9 mouse cellular contexts compared by ENCODE assay signal in the genomic region with DNA sequence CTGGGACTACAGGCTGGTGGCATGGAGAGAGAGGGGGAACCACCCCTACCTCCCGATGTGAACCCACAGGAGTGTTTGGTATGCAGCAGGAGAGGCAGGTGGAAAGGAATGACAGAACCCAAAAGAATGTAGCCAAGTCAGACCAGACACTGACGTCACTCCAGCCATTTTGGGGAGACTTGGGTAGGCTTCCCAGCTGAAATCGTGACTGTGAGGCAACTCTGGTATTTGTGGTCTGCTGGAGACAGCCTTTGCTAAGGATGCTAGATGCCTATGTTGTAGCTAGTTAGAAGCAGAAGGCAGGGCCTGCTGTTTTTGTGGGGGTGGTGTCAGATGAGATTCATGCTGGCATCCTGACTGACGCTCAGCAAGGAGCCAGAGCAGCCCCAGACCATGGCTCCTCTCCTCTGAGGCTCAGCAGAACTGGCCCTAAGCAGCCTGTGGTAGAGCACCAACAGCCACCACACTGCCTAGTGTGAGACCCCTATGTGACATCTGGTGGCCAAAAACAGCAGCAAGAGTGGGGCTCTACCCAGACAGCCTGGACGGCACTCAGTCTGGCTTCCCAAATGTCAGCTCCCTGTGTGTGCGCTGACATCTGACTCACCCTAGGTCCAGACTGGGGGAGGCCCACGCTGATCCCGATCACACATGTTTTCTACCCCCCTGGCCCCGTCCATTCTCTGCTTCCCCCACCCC. TPM values are rescaled to one million over a fixed set of nuclear protein-coding genes. Genes with fewer than 3 reads are reported as not detected.
DNase-seq lines count a peak whose midpoint lies in the region; ATAC-seq and TF ChIP-seq lines count a peak whose summit lies in the region.
"Had no signal": no experiment of that assay in that cellular context is flagged by ENCODE, and none has a peak within 500 bp of the region (broad histone marks: within the 10 kb centered on the region; RNA-seq: fewer than 3 reads in every experiment).

No protein-coding gene starts in this region.

- H3K4me3 ChIP-seq in lung, embryonic 14.5 days (ENCODE audit: low read depth, low read length): no peak overlapping the region
- no peak overlapping the region for H3K4me3 ChIP-seq in forebrain, embryonic 13.5 days
- no peak overlapping the region for H3K4me3 ChIP-seq in limb, embryonic 11.5 days (ENCODE audit: low read depth, low read length)
- H3K4me3 ChIP-seq: midbrain, embryonic 12.5 days had no signal

- H3K36me3 ChIP-seq in lung, embryonic 14.5 days (ENCODE audit: insufficient read depth): peaks cover 9% of the 10 kb centered on the region; the same call in 1 of the 2 replicates
- no peaks in the 10 kb centered on the region for H3K36me3 ChIP-seq in forebrain, embryonic 13.5 days (ENCODE audit: poor library complexity, severe bottlenecking)
- no peaks in the 10 kb centered on the region; the same call in 1 of the 2 replicates for H3K36me3 ChIP-seq in limb, embryonic 11.5 days (ENCODE audit: control insufficient read depth, insufficient read depth, low read length)
- H3K36me3 ChIP-seq: midbrain, embryonic 12.5 days had no signal

- ATAC-seq in lung, embryonic 14.5 days (ENCODE audit: insufficient read depth): peak; percentile 7; the same call in 1 of the 2 replicates
- ATAC-seq in forebrain, embryonic 13.5 days: 0 out of 2 replicates have a peak, but pooled peaks have one; percentile 9
- 0 out of 2 replicates have a peak, but pooled peaks have one; percentile 5 for ATAC-seq in limb, embryonic 11.5 days (ENCODE audit: insufficient number of reproducible peaks, low FRiP score, low TSS enrichment, low read depth)
- ATAC-seq in inflammation-experienced regulatory T-cells, adult 6 months: no peak

- H3K4me2 ChIP-seq in lung, embryonic 14.5 days: no peak overlapping the region
- H3K4me2 ChIP-seq in forebrain, embryonic 13.5 days: no peak overlapping the region
- no peak overlapping the region for H3K4me2 ChIP-seq in limb, embryonic 11.5 days (ENCODE audit: low read depth, severe bottlenecking)
- H3K4me2 ChIP-seq: midbrain, embryonic 12.5 days had no signal

- TF ChIP-seq CTCF in lung, embryonic 14.5 days (IDR thresholded peaks at IDR 0.05; ENCODE audit: low read depth): peak; percentile 67

- no peaks in the 10 kb centered on the region for H3K27me3 ChIP-seq in lung, embryonic 14.5 days (ENCODE audit: insufficient read depth, low read length)
- no peaks in the 10 kb centered on the region for H3K27me3 ChIP-seq in forebrain, embryonic 13.5 days
- H3K27me3 ChIP-seq in limb, embryonic 11.5 days (ENCODE audit: control insufficient read depth, insufficient read depth, low read length): no peaks in the 10 kb centered on the region

- peak overlapping the region; percentile 30; the same call in 1 of the 2 replicates for H3K27ac ChIP-seq in lung, embryonic 14.5 days (ENCODE audit: low read depth)
- peak overlapping the region; percentile 35; the same call in 1 of the 2 replicates for H3K27ac ChIP-seq in forebrain, embryonic 13.5 days
- H3K27ac ChIP-seq in limb, embryonic 11.5 days (replicated peaks; ENCODE audit: low read depth, low read length): 0 out of 2 replicates have a peak overlapping the region, but pooled peaks have one; percentile 10
- H3K27ac ChIP-seq: midbrain, embryonic 12.5 days had no signal

- 34% methylated on average over 9 of the region's 9 CpGs for WGBS in lung, embryonic 14.5 days
- WGBS in forebrain, embryonic 13.5 days: 56% methylated on average over 9 of the region's 9 CpGs
- WGBS in limb, embryonic 11.5 days: 36% methylated on average over 9 of the region's 9 CpGs

- H3K9ac ChIP-seq in lung, embryonic 14.5 days: no peak overlapping the region
- H3K9ac ChIP-seq in forebrain, embryonic 13.5 days: no peak overlapping the region
- H3K9ac ChIP-seq in limb, embryonic 11.5 days (ENCODE audit: low read length): no peak overlapping the region
- H3K9ac ChIP-seq: midbrain, embryonic 12.5 days had no signal

- peak; percentile 56 for DNase-seq in embryo, embryonic 10 days (ENCODE audit: low spot score)
- no peak for DNase-seq in embryo, embryonic 9.5 days (ENCODE audit: extremely low spot score)
- peak; percentile 68 for DNase-seq in lung, embryonic 14.5 days
- DNase-seq in lung, postnatal 25 days (ENCODE audit: low spot score): no peak
- DNase-seq in limb, embryonic 11.5 days (ENCODE audit: low spot score): peak; percentile 57
- DNase-seq in urinary bladder, postnatal 14 days (ENCODE audit: low spot score): no peak

- H3K4me1 ChIP-seq in lung, embryonic 14.5 days (ENCODE audit: insufficient read depth): peaks cover 30% of the 10 kb centered on the region
- peaks cover 61% of the 10 kb centered on the region for H3K4me1 ChIP-seq in forebrain, embryonic 13.5 days
- peaks cover 56% of the 10 kb centered on the region for H3K4me1 ChIP-seq in limb, embryonic 11.5 days (ENCODE audit: control insufficient read depth, insufficient read depth, low read length)

- no peaks in the 10 kb centered on the region for H3K9me3 ChIP-seq in lung, embryonic 14.5 days (ENCODE audit: low read depth, low read length)
- no peaks in the 10 kb centered on the region for H3K9me3 ChIP-seq in forebrain, embryonic 13.5 days (replicated peaks)
- no peaks in the 10 kb centered on the region for H3K9me3 ChIP-seq in limb, embryonic 11.5 days (ENCODE audit: control insufficient read depth, low read length)
- H3K9me3 ChIP-seq: midbrain, embryonic 12.5 days had no signal

RNA-seq across cellular contexts. Expression of gene BC034090, which starts 29.0 kb away (rescaled TPM):
- polyA plus RNA-seq in lung, embryonic 14.5 days (2014; fragmentation: Nextera tagmentation; extraction: Ambion mirVana): 3.4 and 3.9 TPM in 2 replicates
- 2.5 and 3.4 TPM in 2 replicates for polyA plus RNA-seq in forebrain, embryonic 13.5 days (2015; fragmentation: Nextera tagmentation; extraction: Ambion mirVana)
- 2.8 and 3.8 TPM in 2 replicates for polyA plus RNA-seq in limb, embryonic 11.5 days (2014; fragmentation: Nextera tagmentation; extraction: Ambion mirVana)
- polyA plus RNA-seq in inflammation-experienced regulatory T-cells, adult 6 months (2017; shearing (Covaris generic)): under 1 TPM in 2 of 3 experiments, not detected in 1; 0.50 to 0.96 TPM

RNA-seq across cellular contexts. Expression of gene Stx6, which starts 56.7 kb away (rescaled TPM):
- polyA plus RNA-seq in lung, embryonic 14.5 days (2014; fragmentation: Nextera tagmentation; extraction: Ambion mirVana): 97.6 and 99.7 TPM in 2 replicates
- 114 and 115 TPM in 2 replicates for polyA plus RNA-seq in forebrain, embryonic 13.5 days (2015; fragmentation: Nextera tagmentation; extraction: Ambion mirVana)
- 91.8 and 116 TPM in 2 replicates for polyA plus RNA-seq in limb, embryonic 11.5 days (2014; fragmentation: Nextera tagmentation; extraction: Ambion mirVana)
- polyA plus RNA-seq in inflammation-experienced regulatory T-cells, adult 6 months (2017; shearing (Covaris generic)): 10 to 100 TPM; 50.2 to 72.7 (median 54.4) TPM

Comparison
In these comparisons a context has a peak if more than half of its experiments do, and no peak if none do; other contexts are left out.
1. DNase-seq: peak in embryo, embryonic 10 days (single experiment), lung, embryonic 14.5 days (single experiment) and limb, embryonic 11.5 days (single experiment); none in embryo, embryonic 9.5 days (single experiment), lung, postnatal 25 days (single experiment) and urinary bladder, postnatal 14 days (single experiment).
2. Peak in every context shown above with its lines, with median percentiles within 50 percentile points of each other: H3K27ac ChIP-seq.